Mouse (Mus musculus) CH12.LX (cell line): ENCODE measurements around the gene Ramp1.

Experiments
- CTCF ChIP-seq, 2 experiments: IDR thresholded peaks in 1 of 2; conservative IDR thresholded peaks in 1 of 2; 2 replicates each; pipeline ENCODE4 v1.5.1; 2011 to 2012; ENCODE audit warnings: low read depth in 2 of 2, low read length in 2 of 2, improper control_type of control experiment in 1 of 2, inconsistent platforms in 1 of 2, mild to moderate bottlenecking in 1 of 2, moderate library complexity in 1 of 2
- MAX ChIP-seq: IDR thresholded peaks from 2 replicates; pipeline ENCODE4 v1.6.1; 2011; ENCODE audit warnings: low read length, improper control_type of control experiment
- POLR2A ChIP-seq: IDR thresholded peaks from 2 replicates; pipeline ENCODE4 v1.6.1; 2011; ENCODE audit warnings: low read depth, mild to moderate bottlenecking, improper control_type of control experiment, low read length
- POLR2AphosphoS2 ChIP-seq: IDR thresholded peaks from 2 replicates; pipeline ENCODE4 v1.6.1; 2011; ENCODE audit warnings: low read depth, low read length, improper control_type of control experiment
- USF1 ChIP-seq: IDR thresholded peaks from 2 replicates; pipeline ENCODE4 v1.6.1; 2014; ENCODE audit warnings: low read depth, mild to moderate bottlenecking, inconsistent platforms, low read length, improper control_type of control experiment

- TF ChIP-seq CTCF (conservative IDR thresholded peaks at IDR 0.05 in 1 of 2, IDR thresholded peaks at IDR 0.05 in 1 of 2; ENCODE audit: low read depth in 2 of 2, low read length in 2 of 2) (no peak), MAX (no peak), USF1 (no peak), POLR2A (no peak), POLR2AphosphoS2 (no peak)
Observed at GRCm38 (mm10) chr1:91204221-91204765, 24.7 kb downstream of the Ramp1 start.
